Mouse (Mus musculus): ENCODE measurements around the gene Cds1.

- TF ChIP-seq POLR2A (IDR thresholded peaks at IDR 0.05; ENCODE audit: borderline replicate concordance, extremely low read depth, low read depth, low read length) (no peak), CTCF (IDR thresholded peaks at IDR 0.05; ENCODE audit: insufficient read depth, low read length) (no peak)
Observed at GRCm38 (mm10) chr5:101863946-101864345, 99.0 kb downstream of the Cds1 start.
